Mouse (Mus musculus) spleen, adult 2 months (tissue): ENCODE measurements around the gene Spx. TPM values are rescaled to one million over a fixed set of nuclear protein-coding genes. Genes with fewer than 3 reads are reported as not detected.

Experiments used
- DNase-seq, 2 experiments: peaks; one replicate each; pipeline versions ENCODE4 v3.0.0 to v3.0.0-alpha.2; 2012 to 2021; ENCODE audit warnings: low spot score in 2 of 2, low read depth in 1 of 2
- H3K27ac ChIP-seq: fragments of 200-500 bp; 2 replicates; pipeline ENCODE4 v1.5.1; 2012; ENCODE audit warnings: low read length, inconsistent platforms; ENCODE audit not compliant: insufficient read depth
- H3K27me3 ChIP-seq: fragments of 200-500 bp; 2 replicates; pipeline ENCODE4 v1.6.1; 2012; ENCODE audit warnings: mild to moderate bottlenecking, moderate library complexity, low read length, inconsistent platforms; ENCODE audit not compliant: control insufficient read depth, insufficient read depth
- H3K36me3 ChIP-seq: fragments of 200-500 bp; 2 replicates; pipeline ENCODE4 v1.6.1; 2012; ENCODE audit warnings: mild to moderate bottlenecking, low read length, inconsistent platforms; ENCODE audit not compliant: control insufficient read depth, insufficient read depth
- H3K4me1 ChIP-seq: fragments of 200-500 bp; 2 replicates; pipeline ENCODE4 v1.6.1; 2011; ENCODE audit warnings: inconsistent platforms; ENCODE audit not compliant: control insufficient read depth, insufficient read depth, insufficient read length
- H3K4me3 ChIP-seq: fragments of 200-500 bp; 2 replicates; pipeline ENCODE4 v1.5.1; 2011; ENCODE audit warnings: mild to moderate bottlenecking, inconsistent platforms; ENCODE audit not compliant: insufficient read depth, insufficient read length; ENCODE audit errors: extremely low read depth
- CTCF ChIP-seq: fragments of 200-500 bp; IDR thresholded peaks from 2 replicates; pipeline ENCODE4 v1.5.1; 2011; ENCODE audit warnings: mild to moderate bottlenecking, inconsistent platforms; ENCODE audit not compliant: insufficient read depth, insufficient read length, insufficient replicate concordance; ENCODE audit errors: extremely low read depth
- POLR2A ChIP-seq: fragments of 200-500 bp; IDR thresholded peaks from 2 replicates; pipeline ENCODE4 v1.6.1; 2011; ENCODE audit warnings: low read depth, low read length, inconsistent platforms
- WGBS: fragments of 180-500 bp; shearing (Covaris S2); methylation state at CpG from one replicate; pipeline ENCODE4 v1.1.7; 2018; 5-methylcytosine and 5-hydroxymethylcytosine counted together
- polyA plus RNA-seq: library from polyadenylated mRNA; depleted of rRNA; stranded (reverse); fragments of >200 nt; gene quantifications from 2 replicates; pipeline ENCODE4 v1.2.3, GENCODE M21; 2012

The Spx gene
- polyA plus RNA-seq, 1 experiment: 0.30 TPM

DNA sequence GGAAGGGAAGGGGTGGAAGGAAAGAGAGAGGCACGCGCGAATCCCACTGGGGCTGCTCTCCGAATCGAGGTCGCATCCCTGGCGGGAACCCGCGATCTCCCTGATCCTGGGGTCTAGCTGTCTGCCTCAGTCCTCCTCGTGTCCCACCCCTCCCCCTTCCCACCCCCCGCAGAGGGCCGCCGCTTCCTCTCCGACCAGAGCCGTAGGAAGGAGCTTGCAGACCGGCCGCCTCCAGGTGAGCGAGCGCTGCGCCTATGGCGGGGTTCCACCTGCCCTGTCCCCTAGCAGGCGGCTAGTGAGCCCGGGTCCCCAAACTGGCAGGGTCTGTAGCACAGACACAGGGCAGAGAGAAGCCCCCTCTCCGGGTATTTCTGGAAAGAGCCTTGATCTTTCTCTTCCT is 1.4 kb downstream of the Spx start:
- no peak for TF ChIP-seq CTCF
- no peak for TF ChIP-seq POLR2A
- 5% methylated on average over 24 of the region's 24 CpGs for WGBS
- Histone ChIP-seq H3K36me3 (no peaks in the 10 kb centered on the region), H3K27ac (no peak overlapping the region), H3K27me3 (peaks cover 9% of the 10 kb centered on the region), H3K4me3 (no peak overlapping the region), H3K4me1 (no peaks in the 10 kb centered on the region)
- DNase-seq: no peak

DNA sequence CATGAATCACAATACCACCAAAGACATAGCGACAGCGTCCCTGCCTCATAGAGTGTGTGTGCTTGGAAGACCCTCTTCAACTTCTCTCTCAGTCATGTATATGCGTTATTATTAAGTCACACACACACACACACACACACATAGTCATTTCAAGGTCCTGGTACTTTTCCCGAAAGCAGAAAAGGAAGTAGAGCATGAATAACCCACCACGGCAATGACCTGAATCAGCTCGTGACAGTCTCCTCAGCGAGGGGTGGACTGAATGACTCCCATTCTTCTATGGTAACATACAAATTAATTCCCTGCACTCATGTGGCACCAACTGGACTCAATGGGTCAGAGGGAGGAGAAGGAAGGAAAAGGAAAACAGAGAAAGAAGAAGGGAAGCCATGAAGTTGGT is 11.7 kb downstream of the Spx start:
- Histone ChIP-seq H3K27ac (no peak overlapping the region), H3K36me3 (no peaks in the 10 kb centered on the region), H3K27me3 (no peaks in the 10 kb centered on the region), H3K4me3 (no peak overlapping the region), H3K4me1 (no peaks in the 10 kb centered on the region)
- TF ChIP-seq POLR2A: no peak
- TF ChIP-seq CTCF: no peak
- WGBS: 40% methylated on average over 7 of the region's 7 CpGs
- no peak for DNase-seq

DNA sequence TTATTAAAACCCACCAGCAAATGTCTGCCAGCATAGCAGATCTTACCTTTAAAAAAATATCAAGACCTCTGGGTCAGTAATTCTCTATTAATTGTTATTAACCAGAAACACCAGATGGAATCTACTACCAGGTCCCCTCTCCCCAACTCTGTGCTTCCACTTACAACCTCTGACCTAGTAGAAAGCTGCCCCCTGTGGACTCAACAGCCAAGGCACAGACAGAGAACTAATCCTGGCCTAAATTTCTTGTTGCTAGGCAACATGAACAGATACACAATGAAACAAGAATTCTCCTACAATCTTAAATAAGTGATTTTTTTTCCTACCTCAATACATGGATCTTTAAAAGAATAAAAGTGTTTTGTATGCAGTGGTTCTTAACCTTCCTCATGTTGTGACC is 15.8 kb downstream of the Spx start:
- no peak overlapping the region for H3K27ac ChIP-seq
- TF ChIP-seq CTCF (no peak), POLR2A (no peak)
- H3K36me3 ChIP-seq: no peaks in the 10 kb centered on the region
- no peak for DNase-seq
- no peaks in the 10 kb centered on the region for H3K27me3 ChIP-seq
- no peak overlapping the region for H3K4me3 ChIP-seq
- no peaks in the 10 kb centered on the region for H3K4me1 ChIP-seq

DNA sequence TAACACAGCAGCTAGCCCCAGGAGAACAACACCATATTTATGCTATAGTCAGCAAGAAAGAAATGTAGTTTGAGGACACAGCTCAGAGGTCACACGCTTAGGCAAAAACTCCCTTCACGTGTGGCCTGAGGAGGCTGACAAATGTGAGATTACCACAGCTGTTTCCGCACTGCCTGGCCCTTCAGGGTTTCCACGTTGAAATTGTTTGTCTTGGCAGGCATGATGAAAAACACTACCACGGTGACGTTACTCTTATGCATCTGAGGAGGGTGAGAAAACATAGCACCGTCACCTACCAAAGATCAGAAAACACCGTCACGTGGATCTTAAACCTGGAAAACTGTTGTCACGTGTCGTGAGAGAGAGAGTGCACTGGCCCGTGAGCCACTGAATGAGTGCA is 38.1 kb downstream of the Spx start:
- H3K27me3 ChIP-seq: no peaks in the 10 kb centered on the region
- TF ChIP-seq POLR2A (no peak), CTCF (no peak)
- no peaks in the 10 kb centered on the region; the same call in 1 of the 2 replicates for H3K4me1 ChIP-seq
- H3K27ac ChIP-seq: no peak overlapping the region
- no peak overlapping the region for H3K4me3 ChIP-seq
- DNase-seq: no peak
- H3K36me3 ChIP-seq: no peaks in the 10 kb centered on the region
- WGBS: 88% methylated on average over 12 of the region's 12 CpGs

DNA sequence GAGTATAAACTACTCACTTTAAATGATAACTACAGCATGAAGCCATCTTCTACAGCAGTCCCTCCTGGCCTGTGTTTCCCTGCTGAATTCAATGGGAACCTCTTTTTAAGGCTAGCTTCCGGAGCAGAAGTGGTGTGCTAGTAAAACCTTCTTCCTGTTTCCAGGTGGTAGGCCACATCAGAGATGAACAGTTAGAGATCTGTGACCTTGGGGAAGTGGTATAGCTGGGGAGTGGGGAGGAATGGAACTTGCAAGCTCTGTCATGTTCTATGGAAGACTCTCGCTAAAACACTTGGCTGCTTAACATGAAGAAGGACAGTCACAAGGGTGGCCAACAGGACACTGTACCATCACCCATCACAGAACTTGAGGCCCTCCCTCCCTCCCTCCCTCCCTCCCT is 40.1 kb downstream of the Spx start:
- 8% methylated on average over 2 of the region's 2 CpGs for WGBS
- H3K27ac ChIP-seq: no peak overlapping the region
- H3K27me3 ChIP-seq: no peaks in the 10 kb centered on the region
- H3K36me3 ChIP-seq: no peaks in the 10 kb centered on the region
- no peak for TF ChIP-seq POLR2A
- no peak for TF ChIP-seq CTCF
- no peak overlapping the region for H3K4me3 ChIP-seq
- H3K4me1 ChIP-seq: no peaks in the 10 kb centered on the region; the same call in 1 of the 2 replicates
- DNase-seq: no peak

DNA sequence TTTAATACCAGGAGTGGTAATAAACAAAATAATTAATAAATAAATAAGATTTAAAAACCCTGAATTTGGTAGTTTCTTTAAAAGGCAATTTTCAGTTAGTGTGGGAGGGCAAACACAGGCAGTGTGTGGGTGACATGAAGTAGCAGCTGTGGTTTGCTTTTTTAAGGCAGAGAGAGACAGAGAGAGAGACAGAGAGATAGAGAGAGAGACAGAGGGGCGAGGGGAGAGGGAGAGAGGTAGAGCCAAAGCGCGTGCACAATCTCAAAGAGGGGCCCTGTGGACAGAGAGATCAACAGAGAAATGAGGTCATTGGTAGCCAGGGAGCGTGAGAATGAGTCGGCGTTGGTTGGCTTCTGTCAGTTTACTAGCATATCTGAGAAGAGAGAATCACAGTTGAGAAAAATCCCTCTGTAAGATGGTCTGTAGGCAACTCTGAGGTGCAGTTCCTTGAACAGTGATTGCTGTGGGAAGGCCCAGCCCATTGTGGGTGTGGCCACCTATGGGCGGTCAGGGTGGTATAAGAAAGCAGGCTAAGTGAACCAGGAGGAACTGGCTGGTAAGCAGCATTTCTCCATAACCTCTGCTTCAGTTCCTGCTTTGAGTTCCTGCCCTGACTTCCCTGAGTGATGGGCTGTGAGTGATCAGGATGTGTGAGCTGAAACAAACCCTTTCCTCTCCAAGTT is 42.2 kb downstream of the Spx start:
- 78% methylated on average over 7 of the region's 7 CpGs for whole genome bisulfite sequencing
- no peak overlapping the region for H3K27ac ChIP-seq
- TF ChIP-seq POLR2A (no peak), CTCF (no peak)
- no peaks in the 10 kb centered on the region for H3K36me3 ChIP-seq
- H3K4me1 ChIP-seq: no peaks in the 10 kb centered on the region; the same call in 1 of the 2 replicates
- no peak for DNase-seq
- H3K4me3 ChIP-seq: no peak overlapping the region
- no peaks in the 10 kb centered on the region for H3K27me3 ChIP-seq

DNA sequence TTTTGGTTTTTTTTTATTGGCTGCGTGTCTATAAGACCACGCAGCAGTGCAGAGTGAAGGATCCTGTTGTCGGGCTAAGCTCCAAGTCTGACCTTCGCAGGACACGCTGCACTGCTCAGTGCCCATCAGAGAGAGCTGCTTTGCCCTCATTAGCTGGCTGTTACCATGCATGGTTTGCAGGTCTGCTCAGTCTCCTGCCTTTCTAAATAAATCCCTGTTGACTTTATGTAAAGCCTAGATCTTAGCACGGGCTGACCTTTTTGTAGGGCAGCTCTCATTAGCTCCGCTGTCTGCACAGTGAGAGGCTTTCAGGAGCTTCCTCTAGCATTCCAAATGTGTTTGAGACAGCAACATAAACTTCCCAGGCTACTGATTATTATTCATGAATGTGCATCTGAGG is 44.8 kb downstream of the Spx start:
- H3K4me1 ChIP-seq: no peaks in the 10 kb centered on the region; the same call in 1 of the 2 replicates
- no peak overlapping the region for H3K4me3 ChIP-seq
- no peaks in the 10 kb centered on the region for H3K36me3 ChIP-seq
- no peak for DNase-seq
- H3K27ac ChIP-seq: no peak overlapping the region
- TF ChIP-seq POLR2A (no peak), CTCF (no peak)
- WGBS: 91% methylated on average over 7 of the region's 7 CpGs
- H3K27me3 ChIP-seq: no peaks in the 10 kb centered on the region
